ENCODE assay signal across 8 mouse cellular contexts in the genomic region with DNA sequence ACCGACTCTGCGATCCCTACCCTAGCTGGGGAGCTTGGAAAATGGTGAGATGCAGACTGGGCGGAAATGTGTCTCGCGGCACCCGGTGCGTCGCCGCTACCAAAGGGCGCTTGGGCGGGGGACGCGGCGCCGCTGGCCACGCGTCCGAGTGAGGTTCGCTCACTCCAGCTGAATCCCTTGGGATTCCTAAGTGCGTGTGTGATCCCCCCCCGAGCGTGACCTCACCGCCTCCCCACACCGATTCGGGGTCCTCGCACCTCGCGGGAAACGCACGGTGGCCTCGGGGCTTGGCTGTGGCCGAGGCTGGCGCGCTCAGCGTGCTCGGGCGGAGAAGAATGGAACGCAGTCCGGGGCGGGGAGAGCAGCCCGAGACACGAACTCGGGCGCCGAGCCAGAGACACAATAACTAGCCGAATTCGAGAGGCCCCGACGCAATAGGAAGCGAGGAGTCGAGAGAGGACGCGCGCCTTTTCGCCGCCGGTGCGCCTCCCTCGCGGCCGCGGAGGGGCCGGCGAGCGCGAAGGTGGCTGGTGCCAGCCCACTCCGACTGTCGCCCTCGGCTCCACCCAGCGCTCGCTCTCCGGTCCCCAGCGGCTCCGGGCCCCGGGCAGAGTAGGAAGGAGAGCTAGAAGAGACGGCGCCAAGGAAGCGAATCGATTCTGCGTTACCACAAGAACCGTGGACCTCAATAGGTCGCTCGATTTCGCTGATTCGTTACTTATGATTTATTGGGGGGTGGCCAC. TPM values are rescaled to one million over a fixed set of nuclear protein-coding genes. Genes with fewer than 3 reads are reported as not detected.
DNase-seq lines count a peak whose midpoint lies in the region; ATAC-seq and TF ChIP-seq lines count a peak whose summit lies in the region.

A gene (minus strand): TSS at position 495 of the 743 bp plus-strand sequence.

- H3K9ac ChIP-seq in forebrain, embryonic 16.5 days (replicated peaks; ENCODE audit: low read depth, low read length): peak within 1 kb of the TSS; percentile 91
- H3K9ac ChIP-seq in lung, embryonic 16.5 days (ENCODE audit: low read length): peak within 1 kb of the TSS; percentile 88

- no peaks in the 10 kb centered on the region for H3K9me3 ChIP-seq in E14TG2a.4 (ENCODE audit: low read length)
- H3K9me3 ChIP-seq in forebrain, embryonic 16.5 days (ENCODE audit: control insufficient read depth, low read length): no peaks in the 10 kb centered on the region
- H3K9me3 ChIP-seq in lung, embryonic 16.5 days (ENCODE audit: control insufficient read depth, low read length): no peaks in the 10 kb centered on the region

- H3K27me3 ChIP-seq in E14TG2a.4 (ENCODE audit: insufficient read depth, low read length): peaks cover 14% of the 10 kb centered on the region
- no peaks in the 10 kb centered on the region for H3K27me3 ChIP-seq in forebrain, embryonic 16.5 days (replicated peaks; ENCODE audit: control insufficient read depth, insufficient read depth, low read length)
- no peaks in the 10 kb centered on the region for H3K27me3 ChIP-seq in lung, embryonic 16.5 days (ENCODE audit: control insufficient read depth, insufficient read depth, low read depth, low read length)

- peak within 1 kb of the TSS; percentile 94 for H3K27ac ChIP-seq in forebrain, embryonic 16.5 days (ENCODE audit: low read length)
- peak within 1 kb of the TSS; percentile 95 for H3K27ac ChIP-seq in layer of hippocampus, adult 2 months
- peak within 1 kb of the TSS; percentile 100 for H3K27ac ChIP-seq in lung, embryonic 16.5 days (ENCODE audit: low read length)

- under 1% methylated on average over 85 of the region's 85 CpGs for WGBS in forebrain, embryonic 16.5 days
- WGBS in lung, embryonic 16.5 days: under 1% methylated on average over 85 of the region's 85 CpGs

- peak; percentile 37 for DNase-seq in brain, embryonic 18.5 days (ENCODE audit: low read depth, low spot score)
- peak; percentile 81 to 86 for DNase-seq in heart, postnatal 36 days
- DNase-seq in layer of hippocampus, adult 2 months (ENCODE audit: low spot score in 2 of 2): peak; percentile 48 to 55
- DNase-seq in retina, embryonic 14.5 days (ENCODE audit: low spot score): peak; percentile 75
- DNase-seq in urinary bladder, postnatal 36 days (ENCODE audit: low spot score in 2 of 2): peak; percentile 79 to 83

- peak within 1 kb of the TSS; percentile 97 for H3K4me3 ChIP-seq in E14TG2a.4 (replicated peaks; ENCODE audit: low read length)
- H3K4me3 ChIP-seq in forebrain, embryonic 16.5 days (replicated peaks; ENCODE audit: low read length): peak within 1 kb of the TSS; percentile 76
- peak within 1 kb of the TSS; percentile 80 for H3K4me3 ChIP-seq in layer of hippocampus, adult 2 months
- H3K4me3 ChIP-seq in lung, embryonic 16.5 days (ENCODE audit: low read length): peak within 1 kb of the TSS; percentile 66

- TF ChIP-seq CTCF in E14TG2a.4 (conservative IDR thresholded peaks at IDR 0.05; ENCODE audit: low read length): no peak
- TF ChIP-seq CTCF in layer of hippocampus, adult 2 months (conservative IDR thresholded peaks at IDR 0.05): no peak

- peak; percentile 8 for ATAC-seq in forebrain, embryonic 16.5 days
- ATAC-seq in lung, embryonic 16.5 days (ENCODE audit: low read depth): peak; percentile 32

- peak within 1 kb of the TSS; percentile 88 for H3K4me2 ChIP-seq in forebrain, embryonic 16.5 days (ENCODE audit: low read length)
- peak within 1 kb of the TSS; percentile 90 for H3K4me2 ChIP-seq in lung, embryonic 16.5 days (ENCODE audit: low read depth, low read length)

- H3K4me1 ChIP-seq in E14TG2a.4 (replicated peaks; ENCODE audit: low read depth, low read length): peaks cover 70% of the 10 kb centered on the region
- H3K4me1 ChIP-seq in forebrain, embryonic 16.5 days (replicated peaks; ENCODE audit: control insufficient read depth, insufficient read depth, low read length): peaks cover 55% of the 10 kb centered on the region
- H3K4me1 ChIP-seq in lung, embryonic 16.5 days (replicated peaks; ENCODE audit: control insufficient read depth, insufficient read depth, low read length): peaks cover 53% of the 10 kb centered on the region

- H3K36me3 ChIP-seq in E14TG2a.4 (ENCODE audit: insufficient read depth, low read length): peaks cover 31% of the 10 kb centered on the region
- H3K36me3 ChIP-seq in forebrain, embryonic 16.5 days (ENCODE audit: control insufficient read depth, insufficient read depth): 0 out of 2 replicates have a peak, but pooled peaks cover 2% of the 10 kb centered on the region
- no peaks in the 10 kb centered on the region for H3K36me3 ChIP-seq in lung, embryonic 16.5 days (ENCODE audit: control insufficient read depth, insufficient read depth, low read length)

- intact Hi-C loops in heart, postnatal 36 days (cut with DNase I): loop anchor here (5.0 kb wide), 1 partner anchor 287 kb away; a partner anchor contains a TSS

RNA-seq across cellular contexts. Expression of the gene that starts here (rescaled TPM):
- polyA plus RNA-seq in forebrain, embryonic 16.5 days (2015; fragmentation: Nextera tagmentation; extraction: Ambion mirVana): 14.8 and 19.8 TPM in 2 replicates
- 1 to 10 TPM; 5.2 to 7.4 TPM for total RNA-seq in heart, postnatal 36 days (2021)
- total RNA-seq in layer of hippocampus, adult 2 months (2021): 10 to 100 TPM; 29.1 to 31.1 TPM
- polyA plus RNA-seq in lung, embryonic 16.5 days (2015; fragmentation: Nextera tagmentation; extraction: Ambion mirVana): 16.2 and 16.5 TPM in 2 replicates

Comparison
In these comparisons a context has a peak if more than half of its experiments do, and no peak if none do; other contexts are left out.
1. Peak in every context shown above with its lines: DNase-seq, ATAC-seq, H3K4me3 ChIP-seq and H3K27ac ChIP-seq.